Mouse (Mus musculus): ENCODE results near the gene Gjc2.

DNA sequence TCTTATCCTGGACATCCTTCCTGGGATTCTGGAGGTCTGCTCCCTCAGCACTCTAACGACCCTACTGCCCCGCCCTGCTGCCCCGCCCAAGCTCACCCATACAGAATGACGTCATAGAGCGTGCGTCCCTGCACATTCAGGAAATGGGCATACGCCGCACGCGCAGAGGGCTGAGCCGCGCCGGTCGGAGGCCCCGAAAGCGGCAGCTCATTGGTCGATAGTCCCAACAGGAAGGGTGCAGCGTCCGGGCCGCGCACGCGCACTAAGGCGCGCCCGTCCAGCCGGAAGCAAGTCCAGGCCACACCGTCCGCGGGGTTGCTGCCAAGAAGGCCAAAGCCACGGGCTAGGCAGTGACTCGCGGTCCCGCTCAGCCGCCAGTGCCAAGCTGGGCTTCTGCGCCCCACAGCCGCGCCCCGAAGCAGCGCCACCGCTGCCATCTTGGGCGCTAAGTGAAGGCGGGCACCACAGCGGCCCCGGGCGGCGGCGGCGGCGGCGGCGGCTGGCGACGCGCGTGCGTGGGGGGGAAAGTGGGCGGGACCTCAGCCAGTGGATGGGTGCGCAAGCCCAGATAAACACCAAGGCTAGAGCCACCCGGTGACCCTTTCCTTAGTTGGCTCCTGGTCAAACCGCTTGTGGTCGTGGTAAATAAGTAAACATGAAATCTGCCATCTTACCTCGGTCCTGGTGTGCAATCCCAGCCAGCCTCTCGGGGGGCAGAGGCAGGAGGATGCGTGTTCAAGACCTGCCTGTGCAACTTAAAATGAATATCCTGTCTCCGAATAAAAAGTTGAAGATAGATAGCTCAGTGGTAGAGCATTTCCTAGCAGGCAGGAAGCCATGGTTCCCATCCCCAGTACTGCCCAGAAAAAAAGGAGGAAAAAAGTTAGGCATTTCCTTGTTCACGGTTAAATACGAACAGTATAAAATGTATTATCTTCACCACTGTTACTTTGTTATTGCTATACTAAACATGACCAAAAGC is 19.5 kb downstream of the Gjc2 start, which contains the start of gene Iba57:
- peak; percentile 34 for TF ChIP-seq CTCF (IDR thresholded peaks at IDR 0.05; ENCODE audit: low read depth)
- TF ChIP-seq EP300 (IDR thresholded peaks at IDR 0.05; ENCODE audit: low read depth) = no peak; the same call in 1 of the 2 replicates
